Mouse (Mus musculus) forebrain, postnatal 0 days (tissue): ENCODE measurements around the gene Trdmt1. TPM values are rescaled to one million over a fixed set of nuclear protein-coding genes. Genes with fewer than 3 reads are reported as not detected.

Source experiments
- ATAC-seq: fragments of 200-750 bp; cut with Nextera tagmentation; 2 replicates; pipeline ENCODE4 v1.8.0; 2017; ENCODE audit warnings: mild to moderate bottlenecking, moderate library complexity
- DNase-seq: peaks from one replicate; pipeline ENCODE4 v3.0.0-alpha.2; 2015
- H3K27ac ChIP-seq: fragments of 300-500 bp; sonication (generic); 2 replicates; pipeline ENCODE4 v1.5.1; 2014; ENCODE audit warnings: low read depth, mild to moderate bottlenecking, antibody characterized with exemption, low read length, moderate library complexity, mixed read lengths
- H3K27me3 ChIP-seq: fragments of 300-500 bp; sonication (generic); 2 replicates; pipeline ENCODE4 v1.6.1; 2014; ENCODE audit warnings: mild to moderate bottlenecking, low read length, mixed read lengths; ENCODE audit not compliant: insufficient read depth
- H3K36me3 ChIP-seq: fragments of 300-500 bp; sonication (generic); 2 replicates; pipeline ENCODE4 v1.6.1; 2014; ENCODE audit warnings: mild to moderate bottlenecking, moderate library complexity; ENCODE audit not compliant: insufficient read depth
- H3K4me1 ChIP-seq: fragments of 300-500 bp; sonication (generic); 2 replicates; pipeline ENCODE4 v1.6.1; 2014; ENCODE audit warnings: antibody characterized with exemption; ENCODE audit not compliant: insufficient read depth
- H3K4me2 ChIP-seq: fragments of 300-500 bp; sonication (generic); 2 replicates; pipeline ENCODE4 v1.6.1; 2014; ENCODE audit warnings: low read depth, mild to moderate bottlenecking, moderate library complexity
- H3K4me3 ChIP-seq: fragments of 300-500 bp; sonication (generic); 2 replicates; pipeline ENCODE4 v1.5.1; 2014; ENCODE audit warnings: low read depth, low read length, mixed read lengths
- H3K9ac ChIP-seq: fragments of 300-500 bp; sonication (generic); 2 replicates; pipeline ENCODE4 v1.6.1; 2014; ENCODE audit warnings: mild to moderate bottlenecking
- H3K9me3 ChIP-seq: fragments of 300-500 bp; sonication (generic); 2 replicates; pipeline ENCODE4 v1.6.1; 2016; ENCODE audit warnings: low read length
- CTCF ChIP-seq: sonication (generic); IDR thresholded peaks from 2 replicates; pipeline ENCODE4 v1.5.1; 2016; ENCODE audit warnings: antibody characterized with exemption, control low read depth, low read depth
- WGBS: fragments of 180-500 bp; shearing (Covaris S2); extraction: QIAGEN DNeasy Blood & Tissue Kit; methylation state at CpG from one replicate; pipeline ENCODE4 v1.1.7; 2014; 5-methylcytosine and 5-hydroxymethylcytosine counted together
- polyA plus RNA-seq: library from polyadenylated mRNA; unstranded; fragments of >200 nt; fragmentation: Nextera tagmentation; extraction: Ambion mirVana; gene quantifications from 2 replicates; pipeline ENCODE4 v1.2.1, GENCODE M21; 2015
- total RNA-seq: library from RNA; depleted of rRNA; stranded (reverse); fragments of >200 nt; gene quantifications from 2 replicates; pipeline ENCODE4 v1.2.3, GENCODE M21; 2014

The Trdmt1 gene
- total and polyA plus RNA-seq, 2 experiments from 2014 or later = 7.8 to 11.3 TPM

GRCm38 (mm10) chr2:13572647-13573407, 28.4 kb upstream of the Trdmt1 start:
- Histone ChIP-seq H3K4me1 (peaks cover 4% of the 10 kb centered on the region; the same call in 1 of the 2 replicates), H3K9me3 (no peaks in the 10 kb centered on the region), H3K9ac (peak overlapping the region; percentile 56; the same call in 1 of the 2 replicates), H3K27me3 (no peaks in the 10 kb centered on the region), H3K4me3 (peak overlapping the region; percentile 63), H3K36me3 (no peaks in the 10 kb centered on the region), H3K4me2 (peak overlapping the region; percentile 96), H3K27ac (peak overlapping the region; percentile 84)
- DNase-seq (peak; percentile 24), ATAC-seq (peak; percentile 13)
- WGBS = 4% methylated on average over 12 of the region's 12 CpGs
- TF ChIP-seq CTCF = no peak

DNA sequence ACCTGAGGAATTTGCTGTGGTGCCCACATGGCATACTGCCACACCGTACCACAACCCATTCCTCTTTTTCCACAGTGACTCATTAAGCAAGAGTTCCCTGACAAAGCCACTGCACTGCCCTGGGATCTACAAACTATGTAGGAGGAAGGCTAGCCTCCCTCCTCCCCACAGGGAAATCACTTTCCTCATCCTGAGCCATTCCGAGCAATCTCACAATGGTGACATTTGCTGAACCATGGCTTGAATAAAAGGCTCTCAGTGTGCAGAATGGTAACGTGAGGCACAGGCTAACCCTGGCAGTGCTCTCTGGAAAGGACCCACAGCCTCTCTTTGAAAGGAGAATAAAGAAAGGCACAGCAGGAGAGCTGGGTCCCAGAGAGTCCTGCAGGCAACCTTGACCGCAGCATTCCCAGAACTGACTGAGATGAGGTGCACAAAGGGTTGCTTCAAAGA, 27.7 kb upstream of the Trdmt1 start:
- 7% methylated on average over 4 of the region's 4 CpGs for WGBS
- ATAC-seq (no peak), DNase-seq (peak; percentile 3)
- TF ChIP-seq CTCF = no peak
- Histone ChIP-seq H3K4me2 (0 out of 2 replicates have a peak overlapping the region, but pooled peaks have one; percentile 3), H3K4me3 (no peak overlapping the region), H3K9me3 (no peaks in the 10 kb centered on the region), H3K36me3 (no peaks in the 10 kb centered on the region), H3K27me3 (no peaks in the 10 kb centered on the region), H3K9ac (no peak overlapping the region), H3K4me1 (peaks cover 4% of the 10 kb centered on the region; the same call in 1 of the 2 replicates), H3K27ac (0 out of 2 replicates have a peak overlapping the region, but pooled peaks have one; percentile 84)

DNA sequence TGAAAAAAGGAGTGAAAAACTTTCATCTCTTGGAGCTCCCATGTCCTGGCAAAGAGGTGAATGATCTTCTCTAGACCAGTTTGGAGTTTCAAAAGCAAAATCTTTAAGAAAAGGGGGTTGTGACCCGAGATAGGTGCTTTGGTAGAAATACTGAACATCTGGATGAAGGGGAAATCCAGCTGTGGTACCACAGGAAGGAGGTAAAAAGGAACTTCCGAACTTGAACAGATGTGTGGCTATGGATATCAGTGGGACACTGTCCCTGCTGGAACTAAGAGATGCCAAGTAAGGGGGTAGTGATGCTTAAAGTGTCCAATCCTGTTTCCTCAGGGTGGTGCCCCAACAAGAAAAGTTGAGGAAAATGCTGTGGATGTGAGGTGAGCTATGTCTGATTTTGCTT, 25.7 kb upstream of the Trdmt1 start:
- DNase-seq (no peak), ATAC-seq (no peak)
- Histone ChIP-seq H3K4me2 (no peak overlapping the region), H3K27me3 (no peaks in the 10 kb centered on the region), H3K4me3 (no peak overlapping the region), H3K9me3 (no peaks in the 10 kb centered on the region), H3K36me3 (no peaks in the 10 kb centered on the region), H3K4me1 (peaks cover 1% of the 10 kb centered on the region; the same call in 1 of the 2 replicates), H3K27ac (no peak overlapping the region), H3K9ac (no peak overlapping the region)
- 87% methylated on average over 2 of the region's 2 CpGs for WGBS
- no peak for TF ChIP-seq CTCF

DNA sequence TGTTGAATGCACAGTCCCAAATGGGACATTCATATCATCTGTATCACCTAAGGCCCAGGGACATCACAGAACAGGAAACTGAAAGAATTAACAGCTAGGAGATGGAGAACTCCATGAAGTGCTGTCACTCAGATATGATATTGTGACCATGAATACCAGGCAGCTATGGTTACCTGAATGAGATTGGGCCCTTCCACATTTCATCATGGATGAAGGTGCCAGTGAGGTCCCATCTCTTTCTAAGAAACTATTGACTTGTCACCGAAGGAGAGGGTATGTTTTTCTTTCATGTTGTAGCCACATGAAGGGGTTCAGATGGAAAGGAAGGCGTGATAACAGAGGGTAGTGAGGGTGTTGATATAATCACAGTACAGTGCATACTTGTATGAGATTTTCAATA, 15.9 kb upstream of the Trdmt1 start:
- Histone ChIP-seq H3K4me3 (no peak overlapping the region), H3K4me2 (no peak overlapping the region), H3K4me1 (no peaks in the 10 kb centered on the region), H3K9ac (no peak overlapping the region), H3K9me3 (no peaks in the 10 kb centered on the region), H3K36me3 (no peaks in the 10 kb centered on the region), H3K27me3 (no peaks in the 10 kb centered on the region), H3K27ac (no peak overlapping the region)
- 93% methylated on average over 2 of the region's 2 CpGs for WGBS
- ATAC-seq = no peak
- no peak for TF ChIP-seq CTCF
- no peak for DNase-seq

DNA sequence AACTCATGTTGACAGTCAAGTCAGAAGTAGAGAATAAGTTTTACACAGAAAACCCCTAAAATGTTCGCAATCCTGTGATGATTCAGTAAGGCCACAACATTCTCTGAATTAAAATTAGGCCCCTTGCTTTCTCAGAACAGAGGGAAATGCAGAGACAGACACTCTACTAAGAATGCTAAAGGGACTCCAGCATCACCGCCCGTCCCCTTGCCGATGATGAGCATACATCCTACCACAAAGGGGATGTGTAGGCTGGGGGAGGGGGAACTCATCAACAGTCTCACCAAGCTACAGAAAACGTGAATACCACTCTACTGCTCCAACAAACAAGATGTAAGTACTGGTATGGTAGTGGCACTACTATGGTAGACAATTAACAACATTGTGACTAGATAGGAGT, 15.3 kb upstream of the Trdmt1 start:
- Histone ChIP-seq H3K36me3 (no peaks in the 10 kb centered on the region), H3K4me3 (no peak overlapping the region), H3K9me3 (no peaks in the 10 kb centered on the region), H3K4me1 (no peaks in the 10 kb centered on the region), H3K27ac (no peak overlapping the region), H3K27me3 (no peaks in the 10 kb centered on the region), H3K4me2 (no peak overlapping the region), H3K9ac (no peak overlapping the region)
- TF ChIP-seq CTCF = no peak
- DNase-seq (no peak), ATAC-seq (no peak)
- WGBS = 84% methylated on average over 5 of the region's 5 CpGs

DNA sequence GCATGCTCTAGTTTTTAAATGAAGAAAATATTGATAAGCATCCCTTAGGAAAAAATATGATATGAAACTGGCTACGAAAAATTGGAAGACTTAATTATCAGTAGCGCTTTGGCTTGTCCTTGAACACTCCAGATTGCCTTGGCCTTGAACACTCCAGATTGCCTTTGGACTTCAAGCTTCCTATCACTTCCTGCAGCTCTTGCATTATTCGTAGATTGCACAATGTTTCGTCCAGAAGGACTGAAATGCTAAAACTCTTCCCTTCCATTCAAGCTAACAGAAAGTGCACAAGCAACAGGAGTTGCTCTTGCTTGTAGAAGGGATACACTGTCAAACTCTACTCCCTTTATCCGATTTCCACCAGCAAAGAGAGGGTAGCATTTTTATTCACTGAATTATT, 14.8 kb upstream of the Trdmt1 start:
- DNase-seq = no peak
- TF ChIP-seq CTCF = no peak
- WGBS = 85% methylated on average over 5 of the region's 5 CpGs
- H3K36me3 ChIP-seq = no peaks in the 10 kb centered on the region
- no peak overlapping the region for H3K27ac ChIP-seq
- H3K4me3 ChIP-seq = no peak overlapping the region
- no peaks in the 10 kb centered on the region for H3K27me3 ChIP-seq
- no peak overlapping the region for H3K9ac ChIP-seq
- H3K4me1 ChIP-seq = no peaks in the 10 kb centered on the region
- no peaks in the 10 kb centered on the region for H3K9me3 ChIP-seq
- no peak overlapping the region for H3K4me2 ChIP-seq
- ATAC-seq = no peak

- no peak overlapping the region for H3K9ac ChIP-seq
- H3K27ac ChIP-seq = no peak overlapping the region
- ATAC-seq = peak; percentile 45; the same call in 1 of the 2 replicates
- H3K4me3 ChIP-seq = no peak overlapping the region
- no peaks in the 10 kb centered on the region for H3K27me3 ChIP-seq
- DNase-seq = no peak
- H3K36me3 ChIP-seq = no peaks in the 10 kb centered on the region
- WGBS = 41% methylated on average over 5 of the region's 5 CpGs
- no peaks in the 10 kb centered on the region for H3K4me1 ChIP-seq
- no peak for TF ChIP-seq CTCF
- no peaks in the 10 kb centered on the region for H3K9me3 ChIP-seq
- H3K4me2 ChIP-seq = no peak overlapping the region
These were observed 14.3 kb upstream of the Trdmt1 start for GRCm38 (mm10) chr2:13558607-13559262.
